Mouse (Mus musculus) C2C12 (cell line): Measurements from ENCODE around the gene Fblim1. TPM values are rescaled to one million over a fixed set of nuclear protein-coding genes. Genes with fewer than 3 reads are reported as not detected.

Source experiments
- H3K27me3 ChIP-seq: one replicate; pipeline ENCODE4 v1.6.1; 2011; ENCODE audit not compliant: control insufficient read depth, insufficient read depth, insufficient read length
- H3K36me3 ChIP-seq: one replicate; pipeline ENCODE4 v1.6.1; 2011; ENCODE audit not compliant: control insufficient read depth, insufficient read depth
- H3K4me3 ChIP-seq: one replicate; pipeline ENCODE4 v1.5.1; 2011; ENCODE audit warnings: mild to moderate bottlenecking, control low read depth; ENCODE audit not compliant: poor library complexity, insufficient read depth, severe bottlenecking
- H3K79me2 ChIP-seq: one replicate; pipeline ENCODE4 v1.6.1; 2011; ENCODE audit not compliant: control insufficient read depth, insufficient read depth
- H3K79me3 ChIP-seq: one replicate; pipeline ENCODE4 v1.6.1; 2011; ENCODE audit warnings: low read depth, control low read depth
- H3ac ChIP-seq: one replicate; pipeline ENCODE3; 2011; ENCODE audit warnings: low read depth; ENCODE audit not compliant: control insufficient read depth, insufficient read length
- CEBPB ChIP-seq: IDR thresholded peaks from one replicate; pipeline ENCODE4 v1.6.1; 2011; ENCODE audit warnings: low read depth, mild to moderate bottlenecking, control low read depth, moderate library complexity
- CTCF ChIP-seq: IDR thresholded peaks from one replicate; pipeline ENCODE4 v1.5.1; 2011; ENCODE audit not compliant: control insufficient read depth, insufficient read depth, insufficient read length
- FOSL1 ChIP-seq: IDR thresholded peaks from one replicate; pipeline ENCODE4 v1.8.0; 2011; ENCODE audit warnings: mild to moderate bottlenecking, low read length; ENCODE audit not compliant: poor library complexity, insufficient read depth, severe bottlenecking
- MAX ChIP-seq: IDR thresholded peaks from one replicate; pipeline ENCODE4 v1.6.1; 2011; ENCODE audit warnings: mild to moderate bottlenecking, control low read depth
- MYOD1 ChIP-seq: IDR thresholded peaks from one replicate; pipeline ENCODE4 v1.6.1; 2011; ENCODE audit warnings: low read depth; ENCODE audit not compliant: control insufficient read depth, insufficient read length
- MYOG ChIP-seq: IDR thresholded peaks from one replicate; pipeline ENCODE4 v1.6.1; 2011; ENCODE audit not compliant: control insufficient read depth, insufficient read length; ENCODE audit errors: extremely low read depth
- USF1 ChIP-seq: IDR thresholded peaks from one replicate; pipeline ENCODE4 v1.6.1; 2011; ENCODE audit warnings: low read depth, mild to moderate bottlenecking, control low read depth, moderate library complexity
- polyA plus RNA-seq: library from polyadenylated mRNA; unstranded; fragments of >200 nt; fragmentation: generic; extraction: Trizol; gene quantifications from one replicate; pipeline ENCODE4 v1.2.1, GENCODE M21; 2012; ENCODE audit warnings: missing spikeins

Fblim1 gene
- polyA plus RNA-seq, 1 experiment = 49.8 TPM

GRCm38 (mm10) chr4:141614946-141615345 is 9.1 kb upstream of the Fblim1 start:
- no peaks in the 10 kb centered on the region for H3K36me3 ChIP-seq
- no peaks in the 10 kb centered on the region for H3K79me2 ChIP-seq
- no peaks in the 10 kb centered on the region for H3K27me3 ChIP-seq
- no peak overlapping the region for H3ac ChIP-seq
- H3K4me3 ChIP-seq = no peak overlapping the region
- no peaks in the 10 kb centered on the region for H3K79me3 ChIP-seq
- TF ChIP-seq FOSL1 = no peak
- TF ChIP-seq MYOD1 = no peak
- no peak for TF ChIP-seq CTCF
- TF ChIP-seq MYOG = no peak
- TF ChIP-seq CEBPB = no peak
- TF ChIP-seq USF1 = no peak
- no peak for TF ChIP-seq MAX

- H3K27me3 ChIP-seq = no peaks in the 10 kb centered on the region
- H3K79me2 ChIP-seq = no peaks in the 10 kb centered on the region
- no peaks in the 10 kb centered on the region for H3K79me3 ChIP-seq
- no peaks in the 10 kb centered on the region for H3K36me3 ChIP-seq
- TF ChIP-seq MYOD1 = no peak
- no peak for TF ChIP-seq FOSL1
- TF ChIP-seq MAX = no peak
- TF ChIP-seq CEBPB = no peak
- TF ChIP-seq CTCF = no peak
- no peak for TF ChIP-seq USF1
- no peak for TF ChIP-seq MYOG
- H3K4me3 ChIP-seq = no peak overlapping the region
- no peak overlapping the region for H3ac ChIP-seq
Observed at GRCm38 (mm10) chr4:141609538-141609937, 3.6 kb upstream of the Fblim1 start.

GRCm38 (mm10) chr4:141605421-141605820 is 475 bp downstream of the Fblim1 start:
- Histone ChIP-seq H3ac (no peak overlapping the region), H3K36me3 (no peaks in the 10 kb centered on the region), H3K79me3 (no peaks in the 10 kb centered on the region), H3K27me3 (no peaks in the 10 kb centered on the region), H3K79me2 (no peaks in the 10 kb centered on the region), H3K4me3 (no peak overlapping the region)
- TF ChIP-seq MYOD1 (no peak), MYOG (no peak), MAX (no peak), FOSL1 (no peak), CEBPB (no peak), CTCF (no peak), USF1 (no peak)

GRCm38 (mm10) chr4:141604493-141604892 is 1.4 kb downstream of the Fblim1 start:
- H3K4me3 ChIP-seq = no peak overlapping the region
- no peak for TF ChIP-seq CEBPB
- no peak for TF ChIP-seq MAX
- no peak for TF ChIP-seq FOSL1
- no peak for TF ChIP-seq CTCF
- no peak for TF ChIP-seq MYOD1
- TF ChIP-seq USF1 = no peak
- no peak for TF ChIP-seq MYOG
- no peaks in the 10 kb centered on the region for H3K36me3 ChIP-seq
- H3K79me3 ChIP-seq = no peaks in the 10 kb centered on the region
- H3K79me2 ChIP-seq = peaks cover under 1% of the 10 kb centered on the region
- no peak overlapping the region for H3ac ChIP-seq
- H3K27me3 ChIP-seq = no peaks in the 10 kb centered on the region

- H3K4me3 ChIP-seq = no peak overlapping the region
- H3K79me2 ChIP-seq = peaks cover 6% of the 10 kb centered on the region
- no peaks in the 10 kb centered on the region for H3K27me3 ChIP-seq
- TF ChIP-seq FOSL1 (no peak), USF1 (no peak), CTCF (no peak), MAX (no peak), CEBPB (no peak), MYOG (no peak), MYOD1 (no peak)
- H3ac ChIP-seq = no peak overlapping the region
- H3K36me3 ChIP-seq = no peaks in the 10 kb centered on the region
- peaks cover 2% of the 10 kb centered on the region for H3K79me3 ChIP-seq
Observed at GRCm38 (mm10) chr4:141603921-141604320, 2.0 kb downstream of the Fblim1 start.
